In the genomic region with DNA sequence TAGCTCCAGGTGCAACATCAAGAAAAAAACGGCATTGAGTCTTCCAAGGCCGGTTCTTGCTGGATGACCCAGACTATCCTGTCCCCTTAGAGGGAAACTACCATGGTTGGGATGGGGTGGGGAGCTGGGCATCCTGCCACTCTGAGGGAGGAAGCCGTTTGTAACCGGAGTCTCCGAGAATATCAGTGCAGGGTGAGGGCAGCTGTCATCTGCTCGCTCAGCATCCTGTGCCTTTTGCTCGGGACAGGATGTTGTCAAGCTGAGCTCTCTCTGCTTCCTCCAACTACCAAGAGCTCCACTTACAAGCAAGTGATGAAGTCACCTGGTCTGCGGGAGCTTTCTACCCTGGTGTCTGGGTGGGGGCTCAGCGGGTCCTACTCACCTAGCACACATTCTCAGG, we compare ENCODE assay signal across 8 mouse cellular contexts. TPM values are rescaled to one million over a fixed set of nuclear protein-coding genes. Genes with fewer than 3 reads are reported as not detected.
DNase-seq lines count a peak whose midpoint lies in the region; TF ChIP-seq lines count a peak whose summit lies in the region.

No protein-coding gene starts in this region.

- peak overlapping the region; percentile 39 for H3K27ac ChIP-seq in kidney, adult 2 months (ENCODE audit: insufficient read depth, low read depth, low read length)

- WGBS in kidney, adult 2 months, result 49% methylated on average over 9 of the region's 9 CpGs

- TF ChIP-seq CTCF in kidney, adult 2 months (conservative IDR thresholded peaks at IDR 0.05; ENCODE audit: insufficient read depth, insufficient read length, low read depth, low read length), result no peak

- H3K4me1 ChIP-seq in kidney, adult 2 months (ENCODE audit: control insufficient read depth, insufficient read depth, low read length), result no peaks in the 10 kb centered on the region; the same call in 1 of the 2 replicates

- H3K27me3 ChIP-seq in kidney, adult 2 months (replicated peaks; ENCODE audit: control insufficient read depth, insufficient read depth, low read length), result no peaks in the 10 kb centered on the region

- TF ChIP-seq POLR2A in kidney, adult 2 months (IDR thresholded peaks at IDR 0.05; ENCODE audit: low read depth, low read length), result no peak

- intact Hi-C loops in gastrocnemius, postnatal 36 days (cut with DNase I), result no loop called here

- no peak overlapping the region for H3K4me3 ChIP-seq in kidney, adult 2 months (ENCODE audit: insufficient read depth, low read depth, low read length)

- peak; percentile 59 for DNase-seq in gastrocnemius, adult 18-20 months (ENCODE audit: low spot score)
- DNase-seq in gastrocnemius, postnatal 36 days, result no peak
- DNase-seq in CD4-positive, CD25-positive, alpha-beta regulatory T cell, adult 2 months (ENCODE audit: low read depth, low spot score), result peak; percentile 86
- peak; percentile 79 for DNase-seq in kidney, adult 2 months
- DNase-seq in lung, postnatal 4 days, result peak; percentile 70 to 84
- DNase-seq in right cerebral cortex, postnatal 36 days (ENCODE audit: low spot score in 2 of 2), result no peak
- DNase-seq in cerebellum, adult 18-20 months, result no peak
- DNase-seq in cerebellum, postnatal 4 days (ENCODE audit: low spot score in 2 of 2), result no peak

- H3K36me3 ChIP-seq in kidney, adult 2 months (ENCODE audit: control insufficient read depth, insufficient read depth, low read length), result no peaks in the 10 kb centered on the region

RNA-seq across cellular contexts. Expression of a gene that starts 4.5 kb away (rescaled TPM):
- total RNA-seq in gastrocnemius, adult 18-20 months (2021), result 100 to 1,000 TPM in 1 of 2 experiments, 10 to 100 TPM in 1; 97.2 to 128 TPM
- total RNA-seq in gastrocnemius, postnatal 36 days (2021), result 10 to 100 TPM; 84.0 to 90.0 TPM
- polyA plus RNA-seq in kidney, adult 2 months (2012; rRNA removed), result 166 and 193 TPM in 2 replicates

RNA-seq across cellular contexts. Expression of a gene that starts 12.4 kb away (rescaled TPM):
- under 1 TPM; 0.14 to 0.26 TPM for total RNA-seq in gastrocnemius, adult 18-20 months (2021)
- under 1 TPM; 0.25 to 0.26 TPM for total RNA-seq in gastrocnemius, postnatal 36 days (2021)
- polyA plus RNA-seq in kidney, adult 2 months (2012; rRNA removed), result 0.91 and 1.6 TPM in 2 replicates

RNA-seq across cellular contexts. Expression of a gene that starts 15.5 kb away (rescaled TPM):
- total RNA-seq in gastrocnemius, adult 18-20 months (2021), result under 1 TPM in 1 of 2 experiments, not detected in 1; 0.69 TPM
- under 1 TPM; 0.52 to 0.99 TPM for total RNA-seq in gastrocnemius, postnatal 36 days (2021)
- polyA plus RNA-seq in kidney, adult 2 months (2012; rRNA removed), result 3.4 and 4.4 TPM in 2 replicates

RNA-seq across cellular contexts. Expression of a gene that starts 15.5 kb away (rescaled TPM):
- 10 to 100 TPM; 19.0 to 20.1 TPM for total RNA-seq in gastrocnemius, adult 18-20 months (2021)
- total RNA-seq in gastrocnemius, postnatal 36 days (2021), result 10 to 100 TPM; 14.5 to 14.8 TPM
- 96.0 and 98.2 TPM in 2 replicates for polyA plus RNA-seq in kidney, adult 2 months (2012; rRNA removed)

RNA-seq across cellular contexts. Expression of a gene that starts 28.0 kb away (rescaled TPM):
- total RNA-seq in gastrocnemius, adult 18-20 months (2021), result 10 to 100 TPM; 62.4 to 64.3 TPM
- total RNA-seq in gastrocnemius, postnatal 36 days (2021), result 10 to 100 TPM; 52.5 to 62.7 TPM
- 175 and 221 TPM in 2 replicates for polyA plus RNA-seq in kidney, adult 2 months (2012; rRNA removed)

Comparison
In these comparisons a context has a peak if more than half of its experiments do, and no peak if none do; other contexts are left out.
1. DNase-seq: peak in gastrocnemius, adult 18-20 months (single experiment), CD4-positive, CD25-positive, alpha-beta regulatory T cell, adult 2 months (single experiment), kidney, adult 2 months (single experiment) and lung, postnatal 4 days (2 of 2); none in gastrocnemius, postnatal 36 days (0 of 2), right cerebral cortex, postnatal 36 days (0 of 2), cerebellum, adult 18-20 months (0 of 2) and cerebellum, postnatal 4 days (0 of 2).